Mouse (Mus musculus) limb, embryonic 13.5 days (tissue): ENCODE measurements around the gene Tril. TPM values are rescaled to one million over a fixed set of nuclear protein-coding genes. Genes with fewer than 3 reads are reported as not detected.

Experiments
- ATAC-seq: fragments of 200-750 bp; cut with Nextera tagmentation; 2 replicates; pipeline ENCODE4 v1.8.0; 2017; ENCODE audit warnings: low read depth, moderate number of reproducible peaks, moderate TSS enrichment; ENCODE audit not compliant: low FRiP score
- H3K27ac ChIP-seq: fragments of 300-500 bp; sonication (generic); 2 replicates; pipeline ENCODE4 v1.5.1; 2015; ENCODE audit warnings: inconsistent platforms, mild to moderate bottlenecking, moderate library complexity
- H3K27me3 ChIP-seq: fragments of 300-500 bp; sonication (generic); 2 replicates; pipeline ENCODE4 v1.6.1; 2015; ENCODE audit warnings: mild to moderate bottlenecking, inconsistent platforms
- H3K36me3 ChIP-seq: fragments of 300-500 bp; sonication (generic); 2 replicates; pipeline ENCODE4 v1.6.1; 2015; ENCODE audit warnings: inconsistent platforms, mild to moderate bottlenecking, moderate library complexity
- H3K4me1 ChIP-seq: fragments of 300-500 bp; sonication (generic); 2 replicates; pipeline ENCODE4 v1.6.1; 2015; ENCODE audit warnings: inconsistent platforms
- H3K4me2 ChIP-seq: fragments of 300-500 bp; sonication (generic); replicated peaks from 2 replicates; pipeline ENCODE4 v1.6.1; 2015; ENCODE audit warnings: inconsistent platforms, mild to moderate bottlenecking, moderate library complexity
- H3K4me3 ChIP-seq: fragments of 300-500 bp; sonication (generic); 2 replicates; pipeline ENCODE4 v1.5.1; 2015; ENCODE audit warnings: moderate library complexity, mild to moderate bottlenecking, inconsistent platforms
- H3K9ac ChIP-seq: fragments of 300-500 bp; sonication (generic); 2 replicates; pipeline ENCODE4 v1.6.1; 2015; ENCODE audit warnings: mild to moderate bottlenecking, inconsistent platforms
- H3K9me3 ChIP-seq: fragments of 300-500 bp; sonication (generic); 2 replicates; pipeline ENCODE4 v1.6.1; 2016; ENCODE audit warnings: inconsistent platforms
- WGBS: fragments of 180-500 bp; shearing (Covaris S2); methylation state at CpG from one replicate; pipeline ENCODE4 v1.1.7; 2015; 5-methylcytosine and 5-hydroxymethylcytosine counted together
- polyA plus RNA-seq: library from polyadenylated mRNA; unstranded; fragments of >200 nt; fragmentation: Nextera tagmentation; extraction: Ambion mirVana; gene quantifications from 2 replicates; pipeline ENCODE4 v1.2.1, GENCODE M21; 2015

Gene Tril
- polyA plus RNA-seq, 1 experiment from 2014 or later, result 104 TPM

DNA sequence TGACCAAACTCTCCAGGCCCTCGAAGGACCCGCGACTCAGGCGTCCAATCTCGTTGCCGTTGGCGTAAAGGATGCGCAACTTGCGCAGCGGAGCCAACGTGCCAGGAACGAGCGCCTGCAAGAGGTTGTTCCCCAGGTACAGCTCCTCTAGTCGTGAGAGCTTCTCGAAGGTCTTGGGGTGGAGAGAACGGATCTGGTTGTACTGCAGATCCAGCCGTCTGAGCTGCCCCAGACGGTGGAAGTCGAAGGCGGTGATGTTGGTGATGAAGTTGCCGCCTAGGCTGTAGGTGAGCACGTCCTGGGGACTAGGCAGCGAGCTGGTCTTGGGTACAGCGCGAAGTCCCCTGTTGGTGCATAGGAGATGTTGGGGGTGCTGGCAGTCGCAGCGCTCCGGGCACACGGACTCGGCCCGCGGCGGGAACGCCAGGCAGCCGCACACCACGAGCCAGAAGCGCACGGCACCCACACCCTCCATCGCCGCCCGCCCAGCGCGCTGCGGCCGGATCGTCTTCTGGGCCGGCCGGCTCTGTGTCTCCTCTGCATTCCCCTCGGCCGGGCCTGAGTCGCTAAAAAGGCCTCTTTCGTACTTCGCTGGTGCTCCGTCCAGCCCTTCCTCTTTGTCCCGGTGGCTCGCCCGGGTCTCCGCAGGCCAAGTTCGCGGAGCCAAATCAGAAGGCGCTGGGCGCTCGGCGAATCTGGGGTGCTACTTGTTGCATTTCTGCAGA lies 707 bp downstream of the Tril start:
- H3K4me1 ChIP-seq, result peaks cover 51% of the 10 kb centered on the region
- peaks cover 13% of the 10 kb centered on the region; the same call in 1 of the 2 replicates for H3K27me3 ChIP-seq
- H3K4me3 ChIP-seq, result peak overlapping the region; percentile 68
- H3K27ac ChIP-seq, result peak overlapping the region; percentile 98
- H3K4me2 ChIP-seq, result peak overlapping the region; percentile 99
- H3K9me3 ChIP-seq, result no peaks in the 10 kb centered on the region
- peak; percentile 14; the same call in 1 of the 2 replicates for ATAC-seq
- H3K9ac ChIP-seq, result peak overlapping the region; percentile 91
- WGBS, result under 1% methylated on average over 64 of the region's 64 CpGs
- peaks cover 8% of the 10 kb centered on the region; the same call in 1 of the 2 replicates for H3K36me3 ChIP-seq

DNA sequence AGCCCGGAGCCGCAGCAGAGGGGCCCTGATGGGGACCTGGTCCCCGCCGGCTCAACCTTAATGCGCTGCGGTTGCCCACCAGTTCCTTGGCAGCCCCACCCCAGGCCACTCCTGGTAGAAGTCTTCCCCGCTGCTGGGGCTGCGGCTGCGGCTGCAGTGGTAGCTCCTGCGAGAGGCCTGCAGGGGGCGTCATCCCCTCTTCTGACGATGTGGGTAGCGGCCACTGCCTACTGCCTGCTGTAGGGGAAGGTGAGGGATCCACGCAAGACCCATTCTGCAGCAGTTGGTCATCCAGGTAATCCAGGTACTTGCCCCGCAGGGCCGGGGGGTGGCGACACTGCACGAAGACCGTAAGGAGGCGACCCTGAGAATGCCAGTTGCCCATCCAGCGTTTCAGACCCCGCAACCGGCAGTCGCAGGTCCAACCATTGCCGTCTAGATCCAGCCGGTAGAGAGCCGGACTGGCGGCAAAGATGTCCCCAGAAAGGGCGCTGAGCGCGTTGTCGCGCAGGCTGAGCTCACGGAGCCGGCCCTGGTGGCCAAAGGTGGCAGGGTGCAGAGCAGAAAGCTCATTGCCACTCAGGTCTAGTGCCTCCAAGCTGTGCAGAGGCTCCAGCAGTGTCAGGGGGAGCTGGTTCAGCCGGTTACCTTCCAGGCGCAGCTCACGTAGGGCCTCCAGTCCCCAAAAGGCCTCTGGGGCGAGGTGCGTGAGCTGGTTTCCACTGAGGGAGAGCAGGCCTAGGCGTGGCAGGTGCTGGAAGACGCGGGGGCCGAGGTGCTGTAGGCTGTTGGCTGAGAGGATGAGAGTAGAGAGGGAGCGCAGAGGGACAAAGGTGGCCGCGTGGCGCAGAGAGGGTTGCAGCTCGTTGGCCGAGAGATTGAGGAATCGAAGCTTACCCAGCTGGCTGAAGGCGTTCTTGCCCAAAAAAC lies 1.6 kb downstream of the Tril start:
- Histone ChIP-seq H3K27me3 (peaks cover 13% of the 10 kb centered on the region; the same call in 1 of the 2 replicates), H3K36me3 (peaks cover 12% of the 10 kb centered on the region; the same call in 1 of the 2 replicates), H3K9ac (peak overlapping the region; percentile 91), H3K27ac (peak overlapping the region; percentile 98), H3K9me3 (no peaks in the 10 kb centered on the region), H3K4me2 (peak overlapping the region; percentile 99), H3K4me3 (peak overlapping the region; percentile 68), H3K4me1 (peaks cover 50% of the 10 kb centered on the region)
- peak; percentile 63 for ATAC-seq
- WGBS, result 2% methylated on average over 52 of the region's 52 CpGs

GRCm38 (mm10) chr6:53818264-53818731 lies 2.3 kb downstream of the Tril start:
- H3K4me3 ChIP-seq, result peak overlapping the region; percentile 68
- H3K4me2 ChIP-seq, result peak overlapping the region; percentile 99
- 0% methylated on average over 42 of the region's 42 CpGs for WGBS
- H3K27ac ChIP-seq, result peak overlapping the region; percentile 98
- ATAC-seq, result peak; percentile 54
- H3K36me3 ChIP-seq, result peaks cover 12% of the 10 kb centered on the region; the same call in 1 of the 2 replicates
- no peaks in the 10 kb centered on the region for H3K9me3 ChIP-seq
- peaks cover 13% of the 10 kb centered on the region; the same call in 1 of the 2 replicates for H3K27me3 ChIP-seq
- H3K9ac ChIP-seq, result peak overlapping the region; percentile 91
- H3K4me1 ChIP-seq, result peaks cover 50% of the 10 kb centered on the region

DNA sequence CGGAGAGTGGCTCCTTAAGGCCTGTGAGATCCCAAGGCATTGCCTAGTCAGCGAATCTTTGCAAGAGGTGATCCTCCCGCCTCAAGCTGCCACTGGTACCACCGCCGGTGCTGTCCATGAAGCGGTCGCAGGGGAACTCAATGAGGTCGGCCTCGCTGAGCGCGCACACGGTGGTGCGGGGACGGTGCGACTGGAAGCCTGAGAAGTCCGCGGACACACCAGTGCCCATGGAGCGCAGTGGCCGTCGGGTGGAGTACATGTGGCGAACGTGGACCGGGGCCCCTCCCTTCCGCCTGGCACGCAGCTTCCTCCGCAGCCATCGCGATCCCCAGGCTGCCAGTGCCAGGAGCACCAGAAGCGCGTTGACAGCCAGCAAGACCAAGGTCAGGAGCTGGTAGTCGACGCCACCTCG lies 2.9 kb downstream of the Tril start:
- WGBS, result 8% methylated on average over 31 of the region's 33 CpGs

GRCm38 (mm10) chr6:53816661-53817060 lies 4.0 kb downstream of the Tril start:
- Histone ChIP-seq H3K36me3 (peaks cover 12% of the 10 kb centered on the region; the same call in 1 of the 2 replicates), H3K4me3 (peak overlapping the region; percentile 68), H3K4me2 (peak overlapping the region; percentile 99), H3K27me3 (peaks cover 10% of the 10 kb centered on the region; the same call in 1 of the 2 replicates), H3K9ac (peak overlapping the region; percentile 91), H3K9me3 (no peaks in the 10 kb centered on the region), H3K27ac (no peak overlapping the region), H3K4me1 (peaks cover 44% of the 10 kb centered on the region)
- no peak for ATAC-seq
- WGBS, result 62% methylated on average over 8 of the region's 8 CpGs

More for the DNA sequence above, 2.9 kb downstream of the Tril start:
- H3K9ac ChIP-seq, result peak overlapping the region; percentile 91
- peaks cover 12% of the 10 kb centered on the region; the same call in 1 of the 2 replicates for H3K36me3 ChIP-seq
- no peak for ATAC-seq
- peaks cover 50% of the 10 kb centered on the region for H3K4me1 ChIP-seq
- H3K4me2 ChIP-seq, result peak overlapping the region; percentile 99
- no peaks in the 10 kb centered on the region for H3K9me3 ChIP-seq
- H3K27me3 ChIP-seq, result peaks cover 13% of the 10 kb centered on the region; the same call in 1 of the 2 replicates
- H3K4me3 ChIP-seq, result peak overlapping the region; percentile 68
- H3K27ac ChIP-seq, result peak overlapping the region; percentile 98

- peak overlapping the region; percentile 21 for H3K4me3 ChIP-seq
- H3K9me3 ChIP-seq, result no peaks in the 10 kb centered on the region
- peak overlapping the region; percentile 50 for H3K4me2 ChIP-seq
- no peak overlapping the region for H3K27ac ChIP-seq
- peaks cover 10% of the 10 kb centered on the region; the same call in 1 of the 2 replicates for H3K27me3 ChIP-seq
- 48% methylated on average over 7 of the region's 7 CpGs for WGBS
- peaks cover 12% of the 10 kb centered on the region; the same call in 1 of the 2 replicates for H3K36me3 ChIP-seq
- ATAC-seq, result no peak
- H3K9ac ChIP-seq, result no peak overlapping the region
- H3K4me1 ChIP-seq, result peaks cover 37% of the 10 kb centered on the region
Observed at GRCm38 (mm10) chr6:53815691-53816090, 4.9 kb downstream of the Tril start.

GRCm38 (mm10) chr6:53814214-53814613 lies 6.4 kb downstream of the Tril start:
- no peak overlapping the region for H3K27ac ChIP-seq
- H3K36me3 ChIP-seq, result peaks cover 12% of the 10 kb centered on the region; the same call in 1 of the 2 replicates
- peaks cover 35% of the 10 kb centered on the region for H3K4me1 ChIP-seq
- H3K4me2 ChIP-seq, result no peak overlapping the region
- no peak overlapping the region for H3K4me3 ChIP-seq
- H3K9me3 ChIP-seq, result no peaks in the 10 kb centered on the region
- ATAC-seq, result no peak
- H3K9ac ChIP-seq, result no peak overlapping the region
- peaks cover 7% of the 10 kb centered on the region; the same call in 1 of the 2 replicates for H3K27me3 ChIP-seq

DNA sequence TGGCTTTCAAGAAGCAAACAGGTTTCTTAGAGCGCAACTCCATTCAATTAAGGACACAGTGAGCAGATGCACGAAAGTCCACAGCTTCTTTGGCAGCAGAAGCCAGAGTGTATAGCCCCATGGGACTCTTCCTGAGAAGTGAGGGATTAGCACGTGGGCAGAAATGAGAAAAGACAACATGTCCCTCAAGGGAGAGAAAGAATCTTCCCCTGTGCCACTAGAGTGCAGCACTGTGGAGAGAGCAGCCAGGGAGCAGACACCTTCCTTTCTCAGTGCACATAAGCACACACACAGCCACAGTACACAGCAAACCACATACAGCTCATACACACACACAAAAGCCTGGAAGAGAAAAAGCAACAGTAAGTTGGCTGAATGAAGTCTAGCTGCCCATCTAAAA lies 8.4 kb downstream of the Tril start:
- Histone ChIP-seq H3K4me3 (no peak overlapping the region), H3K9ac (no peak overlapping the region), H3K36me3 (peaks cover 12% of the 10 kb centered on the region; the same call in 1 of the 2 replicates), H3K9me3 (no peaks in the 10 kb centered on the region), H3K4me1 (peaks cover 15% of the 10 kb centered on the region), H3K27ac (no peak overlapping the region), H3K27me3 (no peaks in the 10 kb centered on the region), H3K4me2 (no peak overlapping the region)
- WGBS, result 55% methylated on average over 3 of the region's 3 CpGs
- ATAC-seq, result no peak

- no peaks in the 10 kb centered on the region for H3K36me3 ChIP-seq
- H3K9me3 ChIP-seq, result no peaks in the 10 kb centered on the region
- WGBS, result 79% methylated on average over 9 of the region's 9 CpGs
- H3K4me3 ChIP-seq, result no peak overlapping the region
- peaks cover 4% of the 10 kb centered on the region; the same call in 1 of the 2 replicates for H3K4me1 ChIP-seq
- no peak overlapping the region for H3K4me2 ChIP-seq
- ATAC-seq, result no peak
- no peaks in the 10 kb centered on the region for H3K27me3 ChIP-seq
- H3K9ac ChIP-seq, result no peak overlapping the region
- no peak overlapping the region for H3K27ac ChIP-seq
Observed at GRCm38 (mm10) chr6:53808801-53809200, 11.8 kb downstream of the Tril start.

GRCm38 (mm10) chr6:53807185-53807584 lies 13.4 kb downstream of the Tril start:
- Histone ChIP-seq H3K27ac (no peak overlapping the region), H3K27me3 (no peaks in the 10 kb centered on the region), H3K9ac (no peak overlapping the region), H3K9me3 (no peaks in the 10 kb centered on the region), H3K4me3 (no peak overlapping the region), H3K36me3 (no peaks in the 10 kb centered on the region), H3K4me2 (no peak overlapping the region), H3K4me1 (peaks cover 6% of the 10 kb centered on the region)
- ATAC-seq, result no peak
- 59% methylated on average over 3 of the region's 3 CpGs for WGBS

DNA sequence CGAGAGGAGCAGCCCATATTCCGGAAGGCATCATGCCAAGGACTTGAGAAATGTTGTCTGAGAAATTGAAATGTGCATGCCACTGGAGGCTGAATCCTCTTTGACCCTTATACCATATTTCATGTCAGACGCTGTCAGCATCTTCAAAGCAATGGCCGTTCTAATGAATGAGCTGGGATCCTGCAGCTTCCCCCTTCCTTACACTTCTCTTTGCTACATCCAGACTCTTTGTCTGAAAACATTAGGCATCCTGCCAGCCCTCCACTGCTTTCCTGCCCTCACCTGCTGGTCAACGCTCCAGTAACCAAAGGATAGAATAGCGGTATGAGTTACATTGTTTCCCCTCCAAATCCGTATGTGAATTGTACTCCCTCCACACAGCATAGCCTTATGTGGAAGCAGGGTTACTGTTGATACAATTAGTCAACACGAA lies 14.0 kb downstream of the Tril start:
- Histone ChIP-seq H3K9ac (no peak overlapping the region), H3K4me2 (no peak overlapping the region), H3K27ac (no peak overlapping the region), H3K9me3 (no peaks in the 10 kb centered on the region), H3K4me1 (peaks cover 12% of the 10 kb centered on the region), H3K27me3 (no peaks in the 10 kb centered on the region), H3K4me3 (no peak overlapping the region), H3K36me3 (no peaks in the 10 kb centered on the region)
- WGBS, result 48% methylated on average over 8 of the region's 8 CpGs
- ATAC-seq, result no peak
